Mouse (Mus musculus): Measurements from ENCODE around the gene Slc22a8. TPM values are rescaled to one million over a fixed set of nuclear protein-coding genes. Genes with fewer than 3 reads are reported as not detected.

The Slc22a8 gene
- polyA plus RNA-seq, 1 experiment from 2014 or later: not detected

- H3K27me3 ChIP-seq (ENCODE audit: control insufficient read depth, insufficient read depth, low read length): no peaks in the 10 kb centered on the region
- H3K9ac ChIP-seq (replicated peaks; ENCODE audit: low read depth, low read length): no peak overlapping the region
- H3K27ac ChIP-seq (ENCODE audit: low read length): no peak overlapping the region
- no peak overlapping the region for H3K4me3 ChIP-seq (ENCODE audit: low read depth, low read length)
- H3K4me1 ChIP-seq (ENCODE audit: control insufficient read depth, insufficient read depth, low read length): no peaks in the 10 kb centered on the region
- ATAC-seq (ENCODE audit: insufficient number of reproducible peaks, insufficient read depth, low FRiP score, low read depth): no peak
- WGBS: 57% methylated on average over 2 of the region's 2 CpGs
- H3K9me3 ChIP-seq (ENCODE audit: control insufficient read depth, low read depth, low read length): no peaks in the 10 kb centered on the region
- H3K4me2 ChIP-seq (replicated peaks; ENCODE audit: low read depth, low read length): no peak overlapping the region
- no peaks in the 10 kb centered on the region for H3K36me3 ChIP-seq (ENCODE audit: control insufficient read depth, insufficient read depth, low read length)
These were observed 20.6 kb upstream of the Slc22a8 start for GRCm38 (mm10) chr19:8570341-8571040.

- H3K27me3 ChIP-seq (ENCODE audit: control insufficient read depth, insufficient read depth, low read length): no peaks in the 10 kb centered on the region
- H3K4me1 ChIP-seq (ENCODE audit: control insufficient read depth, insufficient read depth, low read length): no peaks in the 10 kb centered on the region
- 56% methylated on average over 7 of the region's 7 CpGs for WGBS
- H3K4me2 ChIP-seq (replicated peaks; ENCODE audit: low read depth, low read length): no peak overlapping the region
- no peak overlapping the region for H3K27ac ChIP-seq (ENCODE audit: low read length)
- no peaks in the 10 kb centered on the region for H3K9me3 ChIP-seq (ENCODE audit: control insufficient read depth, low read depth, low read length)
- no peak overlapping the region for H3K9ac ChIP-seq (replicated peaks; ENCODE audit: low read depth, low read length)
- ATAC-seq (ENCODE audit: insufficient number of reproducible peaks, insufficient read depth, low FRiP score, low read depth): no peak
- H3K4me3 ChIP-seq (ENCODE audit: low read depth, low read length): no peak overlapping the region
- H3K36me3 ChIP-seq (ENCODE audit: control insufficient read depth, insufficient read depth, low read length): no peaks in the 10 kb centered on the region
These were observed 19.3 kb upstream of the Slc22a8 start for GRCm38 (mm10) chr19:8571746-8572145.

GRCm38 (mm10) chr19:8572485-8572884 lies 18.6 kb upstream of the Slc22a8 start:
- 18% methylated on average over 3 of the region's 3 CpGs for WGBS
- ATAC-seq (ENCODE audit: insufficient number of reproducible peaks, insufficient read depth, low FRiP score, low read depth): no peak
- no peaks in the 10 kb centered on the region for H3K27me3 ChIP-seq (ENCODE audit: control insufficient read depth, insufficient read depth, low read length)

DNA sequence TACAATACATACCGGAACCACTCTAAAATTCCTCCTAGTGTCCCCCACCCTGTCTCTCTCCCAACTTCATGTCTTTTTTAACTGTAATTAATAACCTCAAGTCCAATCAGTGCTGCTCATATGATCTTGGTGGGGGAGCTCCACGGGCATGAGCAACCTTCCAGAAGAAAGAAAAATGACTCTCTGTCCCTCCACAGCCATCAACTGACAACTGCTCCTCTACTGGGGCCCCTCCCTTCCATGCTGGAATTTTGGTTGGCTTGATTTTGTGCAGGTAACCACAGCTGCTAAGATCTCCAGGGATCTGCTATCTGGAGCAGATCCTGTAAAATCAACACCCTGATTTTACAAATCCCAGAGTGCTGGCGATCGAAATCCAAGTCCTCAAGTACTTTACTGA lies 13.6 kb upstream of the Slc22a8 start:
- Histone ChIP-seq H3K4me1 (ENCODE audit: control insufficient read depth, insufficient read depth, low read length) (no peaks in the 10 kb centered on the region), H3K4me2 (replicated peaks; ENCODE audit: low read depth, low read length) (no peak overlapping the region), H3K9ac (replicated peaks; ENCODE audit: low read depth, low read length) (no peak overlapping the region), H3K27me3 (ENCODE audit: control insufficient read depth, insufficient read depth, low read length) (no peaks in the 10 kb centered on the region), H3K36me3 (ENCODE audit: control insufficient read depth, insufficient read depth, low read length) (no peaks in the 10 kb centered on the region), H3K9me3 (ENCODE audit: control insufficient read depth, low read depth, low read length) (no peaks in the 10 kb centered on the region), H3K27ac (ENCODE audit: low read length) (no peak overlapping the region), H3K4me3 (ENCODE audit: low read depth, low read length) (no peak overlapping the region)
- WGBS: 79% methylated on average over 4 of the region's 4 CpGs
- no peak for ATAC-seq (ENCODE audit: insufficient number of reproducible peaks, insufficient read depth, low FRiP score, low read depth)

More at GRCm38 (mm10) chr19:8572485-8572884, 18.6 kb upstream of the Slc22a8 start:
- Histone ChIP-seq H3K27ac (ENCODE audit: low read length) (no peak overlapping the region), H3K4me3 (ENCODE audit: low read depth, low read length) (no peak overlapping the region), H3K4me1 (ENCODE audit: control insufficient read depth, insufficient read depth, low read length) (no peaks in the 10 kb centered on the region), H3K9me3 (ENCODE audit: control insufficient read depth, low read depth, low read length) (no peaks in the 10 kb centered on the region), H3K36me3 (ENCODE audit: control insufficient read depth, insufficient read depth, low read length) (no peaks in the 10 kb centered on the region), H3K4me2 (replicated peaks; ENCODE audit: low read depth, low read length) (no peak overlapping the region), H3K9ac (replicated peaks; ENCODE audit: low read depth, low read length) (no peak overlapping the region)

DNA sequence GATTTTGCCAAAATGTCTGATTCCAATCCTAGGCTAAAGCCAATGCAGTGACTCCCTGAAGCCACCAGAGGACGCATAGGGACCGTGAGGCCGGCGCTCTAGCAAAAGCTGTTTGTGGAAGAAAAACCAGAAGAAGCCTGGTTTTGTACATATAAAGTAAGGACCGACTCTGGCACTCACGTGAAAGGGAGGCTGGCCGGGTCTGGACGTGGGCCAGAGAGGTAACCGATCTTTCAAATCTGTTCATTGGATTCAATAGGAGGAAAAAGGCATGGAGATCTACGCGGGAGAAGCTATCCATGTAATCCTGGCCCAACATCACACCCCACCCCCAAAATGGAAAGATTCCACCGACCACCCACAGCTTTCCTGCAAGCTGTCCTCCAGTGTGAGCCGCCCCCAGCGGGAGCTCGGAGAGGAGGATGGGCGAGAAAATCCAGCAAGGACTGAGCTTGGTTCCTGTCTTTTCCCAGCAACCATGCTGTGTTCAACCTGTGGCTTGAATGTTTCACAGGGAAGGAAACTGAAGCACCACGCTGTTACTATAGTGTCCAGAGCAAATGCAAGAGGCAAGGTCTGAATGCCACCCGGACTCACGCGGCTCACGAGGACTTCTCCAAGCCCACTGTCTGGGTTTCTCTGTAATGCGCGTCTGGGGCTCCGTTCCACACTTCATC lies 12.6 kb upstream of the Slc22a8 start:
- Histone ChIP-seq H3K9ac (replicated peaks; ENCODE audit: low read depth, low read length) (peak overlapping the region; percentile 7; the same call in 1 of the 2 replicates), H3K4me3 (ENCODE audit: low read depth, low read length) (peak overlapping the region; percentile 21), H3K4me1 (ENCODE audit: control insufficient read depth, insufficient read depth, low read length) (no peaks in the 10 kb centered on the region), H3K9me3 (ENCODE audit: control insufficient read depth, low read depth, low read length) (no peaks in the 10 kb centered on the region), H3K4me2 (replicated peaks; ENCODE audit: low read depth, low read length) (peak overlapping the region; percentile 42), H3K36me3 (ENCODE audit: control insufficient read depth, insufficient read depth, low read length) (no peaks in the 10 kb centered on the region), H3K27me3 (ENCODE audit: control insufficient read depth, insufficient read depth, low read length) (no peaks in the 10 kb centered on the region), H3K27ac (ENCODE audit: low read length) (peak overlapping the region; percentile 69; the same call in 1 of the 2 replicates)
- 5% methylated on average over 24 of the region's 24 CpGs for whole genome bisulfite sequencing
- peak; percentile 75; the same call in 1 of the 2 replicates for ATAC-seq (ENCODE audit: insufficient number of reproducible peaks, insufficient read depth, low FRiP score, low read depth)

DNA sequence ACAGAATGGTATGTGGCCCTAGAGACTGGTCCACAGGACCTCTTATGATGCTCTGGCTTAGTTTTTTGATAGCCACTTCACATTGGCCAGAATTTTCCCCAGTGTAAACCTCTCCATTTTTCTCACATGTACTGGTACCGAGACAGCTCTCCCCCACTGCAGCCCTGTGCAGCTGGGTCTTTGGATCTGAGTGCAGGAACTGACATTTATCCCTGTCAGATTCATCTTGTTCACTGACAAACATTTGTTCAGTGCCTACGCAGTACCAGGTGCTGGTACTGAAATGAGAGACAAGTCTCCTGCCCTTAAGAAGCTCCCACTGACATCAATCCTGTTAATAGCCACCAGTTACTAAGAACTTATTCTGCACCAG lies 12.1 kb upstream of the Slc22a8 start:
- H3K27ac ChIP-seq (ENCODE audit: low read length): peak overlapping the region; percentile 69; the same call in 1 of the 2 replicates
- no peaks in the 10 kb centered on the region for H3K4me1 ChIP-seq (ENCODE audit: control insufficient read depth, insufficient read depth, low read length)
- H3K9me3 ChIP-seq (ENCODE audit: control insufficient read depth, low read depth, low read length): no peaks in the 10 kb centered on the region
- ATAC-seq (ENCODE audit: insufficient number of reproducible peaks, insufficient read depth, low FRiP score, low read depth): peak; percentile 34; the same call in 1 of the 2 replicates
- peak overlapping the region; percentile 7 for H3K9ac ChIP-seq (replicated peaks; ENCODE audit: low read depth, low read length)
- peak overlapping the region; percentile 42 for H3K4me2 ChIP-seq (replicated peaks; ENCODE audit: low read depth, low read length)
- H3K36me3 ChIP-seq (ENCODE audit: control insufficient read depth, insufficient read depth, low read length): no peaks in the 10 kb centered on the region
- H3K4me3 ChIP-seq (ENCODE audit: low read depth, low read length): peak overlapping the region; percentile 21
- 20% methylated on average over 2 of the region's 2 CpGs for WGBS
- H3K27me3 ChIP-seq (ENCODE audit: control insufficient read depth, insufficient read depth, low read length): no peaks in the 10 kb centered on the region

GRCm38 (mm10) chr19:8585298-8585697 lies 5.8 kb upstream of the Slc22a8 start:
- H3K9ac ChIP-seq (replicated peaks; ENCODE audit: low read depth, low read length): no peak overlapping the region
- H3K4me1 ChIP-seq (ENCODE audit: control insufficient read depth, insufficient read depth, low read length): no peaks in the 10 kb centered on the region
- no peak overlapping the region for H3K27ac ChIP-seq (ENCODE audit: low read length)
- ATAC-seq (ENCODE audit: insufficient number of reproducible peaks, insufficient read depth, low FRiP score, low read depth): no peak
- no peaks in the 10 kb centered on the region for H3K27me3 ChIP-seq (ENCODE audit: control insufficient read depth, insufficient read depth, low read length)
- H3K9me3 ChIP-seq (ENCODE audit: control insufficient read depth, low read depth, low read length): no peaks in the 10 kb centered on the region
- no peaks in the 10 kb centered on the region for H3K36me3 ChIP-seq (ENCODE audit: control insufficient read depth, insufficient read depth, low read length)
- 62% methylated on average over 3 of the region's 3 CpGs for WGBS
- H3K4me3 ChIP-seq (ENCODE audit: low read depth, low read length): no peak overlapping the region
- no peak overlapping the region for H3K4me2 ChIP-seq (replicated peaks; ENCODE audit: low read depth, low read length)

DNA sequence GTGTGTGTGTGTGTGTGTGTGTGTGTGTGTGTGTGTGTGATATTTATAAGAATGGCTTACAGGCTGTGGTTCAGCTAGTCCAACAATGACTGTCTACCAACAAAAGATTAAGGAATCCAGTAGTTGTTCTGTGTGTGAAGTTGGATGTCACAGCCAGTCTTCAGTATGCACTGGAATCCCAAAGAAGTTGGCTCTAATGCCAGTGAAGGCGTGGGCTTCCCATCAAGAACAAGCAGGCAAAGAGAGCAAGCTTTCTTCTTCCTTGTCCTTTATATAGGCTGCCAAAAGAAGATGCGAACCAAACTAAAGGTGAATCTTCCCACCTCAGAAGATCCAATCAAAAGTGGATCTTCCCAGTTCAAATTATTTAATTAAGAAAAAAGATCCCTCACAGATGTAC lies 5.2 kb upstream of the Slc22a8 start:
- WGBS: 80% methylated on average over 2 of the region's 2 CpGs
- no peaks in the 10 kb centered on the region for H3K9me3 ChIP-seq (ENCODE audit: control insufficient read depth, low read depth, low read length)
- H3K4me2 ChIP-seq (replicated peaks; ENCODE audit: low read depth, low read length): no peak overlapping the region
- H3K27ac ChIP-seq (ENCODE audit: low read length): no peak overlapping the region
- H3K4me1 ChIP-seq (ENCODE audit: control insufficient read depth, insufficient read depth, low read length): no peaks in the 10 kb centered on the region
- H3K36me3 ChIP-seq (ENCODE audit: control insufficient read depth, insufficient read depth, low read length): no peaks in the 10 kb centered on the region
- ATAC-seq (ENCODE audit: insufficient number of reproducible peaks, insufficient read depth, low FRiP score, low read depth): no peak
- no peak overlapping the region for H3K4me3 ChIP-seq (ENCODE audit: low read depth, low read length)
- no peak overlapping the region for H3K9ac ChIP-seq (replicated peaks; ENCODE audit: low read depth, low read length)
- no peaks in the 10 kb centered on the region for H3K27me3 ChIP-seq (ENCODE audit: control insufficient read depth, insufficient read depth, low read length)

Measured in stomach, embryonic 14.5 days (tissue).